Mouse (Mus musculus) 416B (cell line): ENCODE data around the gene Rad52.
A peak's percentile ranks its signal among the peaks of the same experiment; 100 is the strongest.

ENCODE experiments used
- DNase-seq: peaks from one replicate; pipeline ENCODE4 v3.0.0; 2011; ENCODE audit warnings: low read depth

The Rad52 gene

GRCm38 (mm10) chr6:119902204-119903080 is at the start of gene Rad52:
Gene Rad52 (plus strand): TSS chr6:119902698.
- DNase-seq = peak; percentile 95

- DNase-seq = no peak
Measured at GRCm38 (mm10) chr6:119854156-119854555, 48.3 kb upstream of the Rad52 start.

GRCm38 (mm10) chr6:119855471-119855870 is 47.0 kb upstream of the Rad52 start:
- DNase-seq = no peak

GRCm38 (mm10) chr6:119860236-119860635 is 42.3 kb upstream of the Rad52 start:
- DNase-seq = no peak

GRCm38 (mm10) chr6:119861519-119861918 is 41.0 kb upstream of the Rad52 start:
- DNase-seq = no peak

DNA sequence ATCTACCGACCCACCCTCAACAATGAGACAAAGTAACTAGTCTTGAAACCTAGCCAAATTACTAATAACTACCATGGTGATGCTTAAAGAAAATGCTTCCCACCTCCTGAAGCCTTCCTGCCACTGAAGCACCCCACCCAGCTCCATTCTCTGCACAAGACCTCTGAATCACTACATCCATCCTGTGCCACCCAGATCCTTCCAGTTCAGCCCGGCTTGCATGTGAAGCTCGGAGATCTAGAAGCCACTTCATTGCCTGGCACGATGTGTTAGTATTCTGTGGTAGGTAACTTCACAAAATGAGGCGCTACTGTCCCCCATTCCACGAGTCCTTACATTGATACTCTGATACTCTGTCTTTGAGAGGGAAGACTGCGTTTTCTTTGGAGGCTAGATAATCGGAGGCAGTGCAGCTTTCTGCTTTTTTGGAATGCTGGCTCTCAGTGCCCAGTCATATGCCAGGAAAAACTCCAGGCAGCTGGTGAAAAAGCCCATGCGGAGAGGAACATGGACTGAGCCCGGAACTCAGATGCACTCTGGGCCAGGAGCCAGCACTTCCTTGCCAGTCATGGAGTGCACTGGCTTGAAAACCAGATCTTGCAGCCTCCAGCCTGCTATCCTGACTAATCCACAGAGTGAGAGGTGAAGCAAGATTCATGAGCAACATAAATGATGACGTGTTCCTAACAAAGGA is 38.0 kb upstream of the Rad52 start:
- DNase-seq = no peak

GRCm38 (mm10) chr6:119883151-119883550 is 19.3 kb upstream of the Rad52 start:
- no peak for DNase-seq

- no peak for DNase-seq
Measured at GRCm38 (mm10) chr6:119892711-119893110, 9.8 kb upstream of the Rad52 start.

- no peak for DNase-seq
Measured at GRCm38 (mm10) chr6:119903081-119903789, 737 bp downstream of the Rad52 start.

DNA sequence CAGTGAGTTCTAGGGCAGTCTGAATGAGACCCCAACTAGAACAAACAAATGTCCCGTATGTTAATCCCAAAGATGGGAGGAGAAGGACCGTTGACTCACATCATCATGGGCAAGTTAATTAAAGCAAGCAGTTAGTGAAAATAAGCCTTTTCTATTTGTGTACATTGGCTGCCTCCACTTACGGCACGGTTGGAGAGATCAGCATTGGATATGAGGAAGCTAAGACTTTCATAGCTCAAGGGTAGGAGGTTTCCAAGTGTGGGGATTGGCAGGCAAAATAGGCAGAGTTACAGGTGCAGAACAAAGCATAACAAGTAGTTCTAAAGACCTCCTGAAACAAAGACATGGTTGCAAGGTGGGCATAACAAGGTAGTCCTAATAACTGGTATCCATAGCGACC is 3.0 kb downstream of the Rad52 start:
- DNase-seq = no peak

DNA sequence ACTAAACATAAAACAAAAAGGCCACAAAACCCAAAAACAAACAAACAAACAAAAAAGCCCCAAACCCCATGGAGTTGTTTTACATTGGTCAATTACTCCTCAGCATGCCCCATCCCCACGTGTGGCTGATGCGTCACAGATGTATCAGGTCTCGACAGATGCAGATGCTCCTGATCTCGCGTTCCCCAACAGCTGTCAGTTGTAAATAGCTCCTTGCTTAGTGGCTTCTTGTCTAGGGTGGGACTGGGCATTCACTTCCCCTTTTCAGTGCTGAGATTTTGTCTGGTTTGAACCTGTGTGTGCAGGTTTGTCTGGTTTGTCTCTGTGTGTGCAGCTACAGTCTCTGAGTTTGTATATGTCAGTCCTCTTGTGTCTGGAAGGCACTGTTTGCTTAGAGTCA is 9.5 kb downstream of the Rad52 start:
- peak; percentile 37 for DNase-seq

DNA sequence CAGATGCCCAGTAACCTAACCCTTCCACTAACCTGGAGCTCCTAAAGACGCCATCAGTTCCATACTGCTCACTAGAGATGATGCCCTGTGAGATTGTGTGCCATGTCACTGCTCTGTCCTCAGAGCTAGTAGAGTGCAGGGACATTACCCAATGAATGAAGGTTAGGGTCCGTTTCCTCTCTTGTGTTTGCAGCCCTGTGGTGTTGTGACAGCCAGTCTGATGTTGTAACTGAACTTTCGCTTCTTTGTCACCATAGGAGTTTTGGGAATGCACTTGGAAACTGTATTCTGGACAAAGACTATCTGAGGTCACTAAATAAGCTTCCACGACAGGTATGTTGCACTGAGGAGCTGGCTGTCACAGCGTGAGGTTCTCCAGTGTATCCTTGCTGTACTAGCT is 13.2 kb downstream of the Rad52 start:
- DNase-seq = no peak

GRCm38 (mm10) chr6:119918561-119919181 is 16.2 kb downstream of the Rad52 start:
- peak; percentile 98 for DNase-seq

- DNase-seq = no peak
Measured at GRCm38 (mm10) chr6:119922136-119922535, 19.6 kb downstream of the Rad52 start.

- no peak for DNase-seq
Measured at GRCm38 (mm10) chr6:119922544-119922943, 20.0 kb downstream of the Rad52 start.

DNA sequence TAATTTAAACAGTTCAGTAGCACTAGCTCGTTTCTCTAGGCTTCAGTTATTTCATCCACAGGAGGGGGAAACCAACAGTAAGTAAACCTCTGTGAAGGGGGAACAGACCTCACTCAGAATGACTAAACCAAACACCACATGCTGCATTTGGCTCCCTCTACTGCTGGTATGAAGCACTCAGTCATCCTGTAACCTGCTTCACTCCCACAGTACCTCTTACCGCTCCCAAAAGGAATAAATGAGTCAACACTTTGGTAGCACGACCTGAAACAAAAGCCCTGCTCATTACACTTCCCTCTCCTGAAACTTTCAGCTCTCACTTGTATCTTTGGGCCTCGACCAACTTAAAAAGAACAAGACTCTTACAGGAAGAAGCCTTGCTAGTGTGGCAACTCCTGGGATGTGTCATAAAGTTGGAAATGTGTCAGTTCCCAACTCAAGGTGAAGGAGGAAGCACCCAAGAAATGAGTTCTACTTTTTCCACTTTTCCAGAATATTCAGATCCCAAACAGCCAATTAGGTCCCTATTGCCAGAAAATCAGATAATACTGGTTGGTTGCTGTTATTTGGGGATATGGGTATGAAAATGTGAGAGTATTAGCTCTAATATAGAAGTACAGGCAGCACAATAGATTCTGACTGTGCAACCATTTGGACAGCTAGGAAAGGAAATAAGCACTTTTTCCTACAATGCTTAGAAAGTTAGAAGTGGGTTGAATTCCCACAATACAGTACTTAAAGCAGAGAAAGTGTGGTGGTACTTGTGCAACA is 21.9 kb downstream of the Rad52 start:
- peak; percentile 69 for DNase-seq
